Mouse (Mus musculus): ENCODE measurements around the gene Ppp4r2. TPM values are rescaled to one million over a fixed set of nuclear protein-coding genes. Genes with fewer than 3 reads are reported as not detected.

Ppp4r2 gene
- 60.8 and 101 TPM in 2 replicates for total RNA-seq (2017)

DNA sequence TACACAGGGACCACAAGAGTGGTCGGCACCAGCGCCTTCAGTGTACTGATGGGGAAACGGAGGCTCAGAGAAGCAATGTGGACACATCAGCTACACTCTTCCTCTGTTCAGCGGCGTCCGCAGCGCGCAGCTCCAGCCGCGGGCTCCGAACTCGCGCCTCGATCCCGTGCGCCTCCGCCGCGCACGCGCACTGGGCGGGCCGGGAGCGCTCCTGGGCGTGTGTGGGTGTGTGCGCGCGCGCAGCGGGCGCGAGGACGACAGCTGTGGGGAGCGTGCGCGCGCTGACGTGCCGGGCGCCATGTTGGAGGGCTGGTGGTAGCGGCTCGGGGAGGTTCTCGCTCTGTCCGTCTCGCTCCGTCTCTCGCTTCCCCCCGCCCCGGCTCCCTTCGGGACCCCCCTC is at the start of gene Ppp4r2:
TSS of gene Ppp4r2 (plus strand) at position 268 of the 400 bp plus-strand sequence.
- ATAC-seq (replicated peaks in 1 of 2; ENCODE audit: insufficient read depth in 1 of 2, low FRiP score in 2 of 2, low TSS enrichment in 1 of 2, low read depth in 1 of 2, poor library complexity in 2 of 2, severe bottlenecking in 2 of 2), result peak; percentile 73 to 88

DNA sequence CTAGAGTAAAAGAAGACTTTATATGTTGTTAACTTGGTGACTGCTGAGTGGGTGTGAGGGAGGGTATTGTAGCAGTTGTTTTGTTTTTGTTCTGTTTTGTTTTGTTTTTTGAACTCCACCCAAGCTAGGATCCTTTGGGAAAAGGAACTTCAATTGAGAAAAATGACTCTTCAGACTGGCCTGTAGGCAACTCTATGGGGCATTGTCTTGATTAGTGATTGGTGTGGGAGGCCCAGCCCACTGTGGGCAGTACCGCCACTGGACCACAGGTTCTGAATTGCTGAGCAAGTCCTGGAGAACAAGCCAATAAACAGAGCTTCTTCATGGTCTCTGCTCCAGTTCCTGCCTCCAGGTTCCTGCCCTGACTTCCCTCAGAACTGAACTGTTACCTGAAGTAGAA is 45.7 kb upstream of the Ppp4r2 start:
- no peak for ATAC-seq (replicated peaks in 1 of 2; ENCODE audit: insufficient read depth in 1 of 2, low FRiP score in 2 of 2, low TSS enrichment in 1 of 2, low read depth in 1 of 2, poor library complexity in 2 of 2, severe bottlenecking in 2 of 2)

DNA sequence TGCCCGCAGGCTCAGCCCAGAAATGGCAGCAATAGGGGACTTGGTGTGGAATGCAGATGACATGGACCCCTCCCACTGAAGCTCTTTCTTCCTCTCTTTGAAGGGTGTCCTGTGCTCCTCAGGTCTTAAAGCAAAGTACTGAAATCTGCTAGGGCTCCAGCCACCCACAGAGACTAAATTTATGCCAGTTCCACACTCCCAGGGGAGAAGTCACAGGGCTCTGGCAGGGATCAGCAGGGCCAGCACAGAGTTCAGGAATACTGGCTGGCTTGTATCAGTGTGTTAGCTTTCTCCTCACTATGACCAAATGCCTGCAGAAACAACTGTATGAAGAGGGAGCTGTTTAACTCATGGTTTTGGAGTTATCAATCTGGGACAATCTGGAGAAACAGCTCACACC is 44.3 kb upstream of the Ppp4r2 start:
- ATAC-seq (replicated peaks in 1 of 2; ENCODE audit: insufficient read depth in 1 of 2, low FRiP score in 2 of 2, low TSS enrichment in 1 of 2, low read depth in 1 of 2, poor library complexity in 2 of 2, severe bottlenecking in 2 of 2), result no peak

DNA sequence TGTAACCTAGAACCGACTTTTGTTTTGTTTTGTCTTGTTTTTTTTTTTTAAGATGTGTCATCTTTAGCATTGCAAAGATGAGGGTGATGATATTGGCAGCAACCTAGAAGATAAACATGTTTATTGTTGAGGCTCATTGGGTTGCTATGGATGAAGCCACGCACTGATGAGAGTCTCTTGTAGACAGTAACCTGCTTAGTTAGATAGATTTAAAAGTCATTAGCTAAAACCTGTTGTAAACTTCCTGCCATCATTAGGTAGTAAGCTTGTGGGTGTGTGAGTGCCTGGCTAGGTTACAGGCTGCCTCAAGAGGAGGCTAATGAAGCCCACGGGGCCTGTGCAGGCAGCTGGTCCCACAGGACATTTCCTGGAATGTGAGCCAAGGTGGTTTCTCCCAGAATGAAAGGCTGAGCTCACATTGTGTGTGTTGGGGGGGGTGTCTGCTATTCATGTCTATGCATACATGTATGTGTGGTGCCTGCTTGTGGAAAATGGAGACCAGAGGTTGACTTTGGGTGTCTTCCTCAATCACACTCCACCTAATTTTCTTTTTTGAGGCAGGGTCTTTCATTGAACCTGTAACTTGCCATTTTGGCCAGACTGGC is 41.3 kb upstream of the Ppp4r2 start:
- ATAC-seq (replicated peaks in 1 of 2; ENCODE audit: insufficient read depth in 1 of 2, low FRiP score in 2 of 2, low TSS enrichment in 1 of 2, low read depth in 1 of 2, poor library complexity in 2 of 2, severe bottlenecking in 2 of 2), result no peak

DNA sequence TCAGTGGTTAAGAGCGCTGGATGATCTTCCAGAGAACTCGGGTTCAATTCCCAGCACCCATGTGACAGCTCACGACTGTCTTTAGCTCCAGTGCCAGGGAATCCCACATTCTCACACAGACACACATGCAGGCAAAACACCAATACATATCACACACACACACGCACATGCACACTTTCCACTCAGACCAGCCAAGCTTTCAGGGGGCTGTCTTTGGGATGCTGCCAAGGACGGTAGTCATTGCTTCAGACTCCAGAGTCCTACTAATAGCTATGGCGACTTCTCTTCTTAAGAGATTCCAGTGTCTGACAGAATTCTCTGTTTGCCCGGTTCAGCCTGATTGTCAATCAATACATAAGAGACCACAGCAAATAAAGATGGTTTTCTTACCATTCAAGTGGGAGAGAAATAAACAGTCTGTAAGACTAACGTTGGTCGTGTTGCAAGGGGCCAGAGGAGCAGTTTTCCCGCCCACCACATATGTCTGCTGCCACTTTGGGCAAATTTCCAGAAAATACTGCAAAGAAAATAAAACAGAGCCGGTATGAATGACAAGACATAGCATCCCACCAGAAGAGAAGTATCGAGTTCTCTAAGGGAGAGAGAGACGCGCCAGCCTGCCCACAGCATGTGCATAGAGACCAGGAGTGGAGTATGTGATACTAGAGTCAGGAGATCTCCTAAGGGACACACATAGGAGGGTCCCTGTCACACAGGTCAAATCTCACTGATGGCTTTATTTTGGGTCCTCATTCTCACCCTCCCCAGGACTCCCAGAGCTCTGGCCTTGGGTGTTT is 40.3 kb upstream of the Ppp4r2 start:
- no peak for ATAC-seq (replicated peaks in 1 of 2; ENCODE audit: insufficient read depth in 1 of 2, low FRiP score in 2 of 2, low TSS enrichment in 1 of 2, low read depth in 1 of 2, poor library complexity in 2 of 2, severe bottlenecking in 2 of 2)

DNA sequence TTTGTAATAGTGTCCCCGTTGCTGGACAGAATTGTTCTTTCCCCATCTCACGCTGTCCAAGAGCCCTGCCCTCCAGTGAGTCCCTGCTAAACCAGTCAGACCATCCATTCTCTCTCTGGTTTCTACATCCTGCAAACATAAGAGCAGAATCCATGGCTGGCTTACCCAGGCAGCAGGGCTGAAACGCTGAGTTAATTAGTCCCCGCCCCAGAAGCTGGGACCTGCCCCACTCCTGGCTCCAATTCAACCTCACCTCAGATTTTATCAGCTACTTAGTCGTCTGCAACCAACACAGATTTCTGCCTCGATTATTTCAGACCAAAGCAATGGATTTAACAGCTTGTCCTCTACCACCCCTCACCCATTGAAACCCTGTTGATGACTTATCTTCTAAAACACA is 37.6 kb upstream of the Ppp4r2 start:
- ATAC-seq (replicated peaks in 1 of 2; ENCODE audit: insufficient read depth in 1 of 2, low FRiP score in 2 of 2, low TSS enrichment in 1 of 2, low read depth in 1 of 2, poor library complexity in 2 of 2, severe bottlenecking in 2 of 2), result peak in 1 of 2 experiments; percentile 56; a peak in 1 of 4 replicates

DNA sequence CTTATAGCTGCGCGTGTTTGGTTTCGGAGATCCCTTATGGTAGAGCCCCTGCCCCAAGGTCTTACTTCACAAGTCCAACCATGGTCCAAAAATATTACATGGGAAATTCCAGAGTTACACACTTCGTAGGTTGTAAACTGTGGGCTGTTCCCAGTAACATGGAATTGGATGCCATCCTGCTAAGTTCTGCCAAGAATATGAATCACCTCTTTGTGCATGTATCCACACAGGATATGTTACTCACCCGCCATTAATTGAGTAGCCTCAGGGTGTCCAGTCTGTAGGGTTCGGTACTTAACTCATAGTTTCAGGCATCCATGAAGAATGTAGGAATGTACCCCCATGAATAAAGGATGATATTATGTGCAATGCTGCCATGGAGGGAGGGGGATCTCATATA is 34.1 kb upstream of the Ppp4r2 start:
- no peak for ATAC-seq (replicated peaks in 1 of 2; ENCODE audit: insufficient read depth in 1 of 2, low FRiP score in 2 of 2, low TSS enrichment in 1 of 2, low read depth in 1 of 2, poor library complexity in 2 of 2, severe bottlenecking in 2 of 2)

DNA sequence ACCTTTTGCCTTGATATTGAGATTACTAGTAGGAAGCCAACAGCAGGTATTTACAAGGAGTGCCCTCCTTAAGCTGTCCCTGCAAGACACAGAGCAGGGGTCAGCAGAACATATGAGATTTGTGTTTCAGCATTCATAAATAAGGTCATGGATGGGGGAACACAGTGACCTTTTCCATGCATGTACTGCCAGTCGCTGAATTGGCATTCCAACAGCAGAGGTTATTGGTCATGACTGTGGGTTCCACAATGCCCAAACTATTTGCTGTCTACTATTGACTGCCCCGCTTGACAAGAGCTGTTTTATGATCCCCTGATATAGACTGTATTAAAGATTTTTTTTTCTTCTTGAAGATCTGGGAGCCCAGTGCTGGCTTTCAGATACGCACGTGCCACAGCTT is 33.7 kb upstream of the Ppp4r2 start:
- ATAC-seq (replicated peaks in 1 of 2; ENCODE audit: insufficient read depth in 1 of 2, low FRiP score in 2 of 2, low TSS enrichment in 1 of 2, low read depth in 1 of 2, poor library complexity in 2 of 2, severe bottlenecking in 2 of 2), result no peak

DNA sequence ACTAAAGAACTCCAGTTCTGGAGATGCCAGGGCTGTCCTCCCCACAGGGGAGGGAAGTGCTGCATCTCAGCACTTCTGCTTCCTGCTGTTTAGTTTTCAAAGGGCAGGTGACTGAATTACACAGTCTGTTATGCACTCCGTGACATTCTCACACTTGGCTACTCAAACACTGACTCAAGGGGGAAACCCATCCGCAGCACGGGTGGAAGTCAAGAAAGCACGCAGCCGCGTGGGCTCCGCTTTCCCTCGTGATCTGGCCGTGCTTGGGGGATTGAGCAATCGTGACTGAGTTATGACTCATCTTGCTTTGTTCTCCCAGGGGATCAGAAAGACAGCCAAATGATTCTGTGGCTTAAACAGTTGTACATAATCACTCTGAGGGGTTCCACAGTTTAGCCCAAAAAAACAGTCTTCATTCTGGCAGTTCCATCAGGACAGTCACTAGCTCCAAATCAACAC is 32.9 kb upstream of the Ppp4r2 start:
- peak in 1 of 2 experiments; percentile 17; a peak in 1 of 4 replicates for ATAC-seq (replicated peaks in 1 of 2; ENCODE audit: insufficient read depth in 1 of 2, low FRiP score in 2 of 2, low TSS enrichment in 1 of 2, low read depth in 1 of 2, poor library complexity in 2 of 2, severe bottlenecking in 2 of 2)

DNA sequence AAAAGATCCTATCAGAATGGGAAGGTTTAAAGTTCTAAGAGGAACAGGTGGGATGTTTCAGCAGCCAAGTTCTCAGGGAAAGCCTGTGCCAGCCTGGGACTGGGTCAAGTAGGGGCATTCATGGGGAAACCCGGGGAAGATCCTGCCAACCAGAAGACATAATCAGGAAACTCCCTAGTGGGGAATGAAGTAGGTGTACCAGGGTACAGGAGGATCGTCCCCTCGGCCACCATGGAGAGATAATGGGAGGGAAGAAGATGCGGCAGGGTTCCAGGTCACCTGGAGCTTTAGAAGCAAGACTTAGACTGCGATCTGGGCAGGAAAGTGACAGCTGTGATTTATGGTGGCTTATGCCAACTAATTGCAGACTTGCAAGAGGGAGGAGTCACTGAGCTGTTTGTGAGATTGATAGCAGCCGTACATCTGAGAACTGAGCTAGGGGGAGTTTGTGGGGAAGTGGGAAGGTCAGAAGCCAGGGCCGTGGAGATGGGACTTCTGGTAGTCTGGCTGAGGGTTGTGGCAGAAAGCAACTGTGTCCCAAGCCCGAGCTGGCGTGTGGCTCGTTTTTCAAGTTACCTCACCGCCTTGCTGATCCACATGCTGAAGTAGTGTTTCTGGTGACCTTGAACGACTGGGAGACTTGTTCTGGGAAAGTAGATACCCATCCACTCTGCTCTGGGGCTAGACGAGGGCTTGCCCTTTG is 30.9 kb upstream of the Ppp4r2 start:
- ATAC-seq (replicated peaks in 1 of 2; ENCODE audit: insufficient read depth in 1 of 2, low FRiP score in 2 of 2, low TSS enrichment in 1 of 2, low read depth in 1 of 2, poor library complexity in 2 of 2, severe bottlenecking in 2 of 2), result no peak

DNA sequence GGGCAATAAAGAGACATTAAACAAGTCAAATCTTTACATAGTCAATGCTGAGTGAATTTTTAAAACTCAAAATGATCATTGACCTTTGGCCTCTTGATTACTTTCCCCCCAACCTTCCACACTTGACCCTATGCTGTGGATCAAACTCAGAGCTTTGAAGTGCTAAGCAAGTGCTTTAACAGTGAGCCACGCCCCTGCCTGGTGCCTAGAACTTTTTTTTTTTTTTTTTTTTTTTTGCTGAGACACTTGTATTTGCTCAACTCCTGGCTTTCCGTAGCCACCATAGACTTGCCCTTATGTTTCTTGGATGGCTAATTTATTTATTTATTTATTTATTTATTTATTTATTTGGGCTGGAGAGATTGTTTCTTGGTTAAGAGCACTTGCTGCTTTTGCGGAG is 30.2 kb upstream of the Ppp4r2 start:
- ATAC-seq (replicated peaks in 1 of 2; ENCODE audit: insufficient read depth in 1 of 2, low FRiP score in 2 of 2, low TSS enrichment in 1 of 2, low read depth in 1 of 2, poor library complexity in 2 of 2, severe bottlenecking in 2 of 2), result no peak

DNA sequence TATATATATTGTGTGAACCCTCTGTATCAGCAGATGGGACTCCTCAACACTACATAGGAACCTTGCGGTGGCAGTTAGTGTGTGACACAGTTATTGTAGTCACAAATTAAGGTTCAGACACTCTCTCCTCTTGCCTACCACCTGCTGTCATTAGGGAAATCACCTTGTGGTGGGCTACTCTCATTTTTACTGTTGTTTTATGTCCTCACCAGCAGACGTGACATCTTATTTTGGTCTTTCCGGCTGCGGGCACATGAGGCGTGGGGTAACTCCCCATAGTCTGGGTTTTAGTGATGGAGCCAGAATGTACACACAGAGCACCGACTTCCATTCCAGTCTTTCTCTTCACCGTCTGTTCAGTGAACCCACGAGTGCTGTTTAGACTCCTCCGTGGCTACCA is 26.2 kb upstream of the Ppp4r2 start:
- no peak for ATAC-seq (replicated peaks in 1 of 2; ENCODE audit: insufficient read depth in 1 of 2, low FRiP score in 2 of 2, low TSS enrichment in 1 of 2, low read depth in 1 of 2, poor library complexity in 2 of 2, severe bottlenecking in 2 of 2)

DNA sequence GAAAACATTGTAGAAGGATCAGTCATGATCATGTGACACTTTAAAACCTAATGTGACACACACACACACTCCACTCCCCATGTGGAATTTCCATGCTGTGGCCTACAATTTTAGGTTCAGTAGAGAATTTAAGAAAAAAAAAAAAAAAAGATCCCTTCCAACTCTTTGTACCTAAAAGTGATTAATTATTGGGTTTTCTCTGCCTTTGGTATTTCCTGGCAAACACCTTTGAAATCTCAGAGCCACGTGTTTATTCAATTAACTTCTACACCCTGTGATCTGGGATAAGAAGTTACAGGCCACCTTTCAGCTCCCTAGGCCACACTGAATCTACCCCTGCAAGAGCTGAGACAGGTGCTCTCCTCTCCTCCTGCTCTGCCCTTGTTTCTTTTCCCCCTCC is 25.7 kb upstream of the Ppp4r2 start:
- ATAC-seq (replicated peaks in 1 of 2; ENCODE audit: insufficient read depth in 1 of 2, low FRiP score in 2 of 2, low TSS enrichment in 1 of 2, low read depth in 1 of 2, poor library complexity in 2 of 2, severe bottlenecking in 2 of 2), result no peak

DNA sequence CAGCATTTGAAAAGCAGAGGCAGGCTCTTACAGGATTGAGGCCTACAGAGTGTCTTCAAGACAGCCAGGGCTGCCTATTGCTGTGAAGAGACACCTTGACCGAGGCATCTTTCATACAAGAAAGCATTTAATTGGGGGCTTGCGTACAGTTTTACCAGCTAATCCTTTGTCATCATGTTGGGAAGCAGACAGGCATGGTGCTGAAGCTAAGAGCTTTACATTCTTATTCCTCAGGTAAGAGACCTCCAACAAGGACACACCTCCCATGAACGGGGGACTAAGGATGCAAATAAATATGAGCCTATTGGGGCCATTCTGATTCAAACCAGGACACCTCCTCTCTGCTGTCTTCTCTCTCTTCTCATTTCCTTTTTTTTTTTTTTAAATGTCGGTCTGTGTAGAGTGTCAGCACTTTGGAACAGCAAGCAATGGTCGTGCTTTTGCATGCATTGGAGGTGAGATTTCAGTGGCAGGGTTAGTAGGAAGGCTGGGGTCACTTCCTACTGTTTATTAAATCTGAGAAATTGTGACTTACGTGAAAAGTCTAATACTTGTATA is 25.1 kb upstream of the Ppp4r2 start:
- no peak for ATAC-seq (replicated peaks in 1 of 2; ENCODE audit: insufficient read depth in 1 of 2, low FRiP score in 2 of 2, low TSS enrichment in 1 of 2, low read depth in 1 of 2, poor library complexity in 2 of 2, severe bottlenecking in 2 of 2)

DNA sequence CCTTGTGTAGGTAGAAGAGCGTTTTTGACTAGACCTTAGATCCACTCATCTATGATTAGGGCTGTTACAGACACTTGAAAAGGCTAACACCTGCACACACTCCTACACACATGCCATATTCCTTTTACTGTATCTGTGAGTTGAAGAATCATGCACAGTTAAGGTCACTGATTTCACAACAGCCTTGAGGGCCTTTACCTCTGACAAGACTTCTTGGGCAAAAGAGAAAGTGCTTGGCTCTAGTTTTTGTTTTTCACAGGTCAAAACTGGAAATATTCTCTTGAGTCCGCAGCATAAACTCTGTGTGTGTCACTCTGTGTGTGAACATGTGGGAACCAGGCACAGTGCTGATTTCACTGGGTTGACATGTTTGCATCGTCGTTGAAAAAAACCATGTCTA is 23.3 kb upstream of the Ppp4r2 start:
- no peak for ATAC-seq (replicated peaks in 1 of 2; ENCODE audit: insufficient read depth in 1 of 2, low FRiP score in 2 of 2, low TSS enrichment in 1 of 2, low read depth in 1 of 2, poor library complexity in 2 of 2, severe bottlenecking in 2 of 2)

DNA sequence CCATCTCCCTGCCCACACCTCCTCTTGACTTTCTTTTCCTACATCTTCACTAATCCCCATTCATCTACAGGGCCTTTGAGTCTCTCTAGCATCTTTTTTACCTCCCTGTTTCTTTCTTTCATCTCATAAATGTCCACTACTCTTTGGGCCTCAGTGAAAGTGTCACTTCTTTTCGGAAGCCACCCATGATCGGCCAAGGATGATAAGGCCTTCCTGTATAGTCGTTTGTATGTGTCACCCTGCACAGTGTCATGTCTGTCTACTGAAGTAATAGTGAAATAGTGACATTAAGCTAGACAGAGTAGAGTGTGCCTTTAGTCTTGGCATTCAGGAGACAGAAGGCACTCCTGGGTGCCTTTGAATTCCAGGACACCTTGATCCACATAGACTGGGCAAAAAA is 21.7 kb upstream of the Ppp4r2 start:
- ATAC-seq (replicated peaks in 1 of 2; ENCODE audit: insufficient read depth in 1 of 2, low FRiP score in 2 of 2, low TSS enrichment in 1 of 2, low read depth in 1 of 2, poor library complexity in 2 of 2, severe bottlenecking in 2 of 2), result no peak

DNA sequence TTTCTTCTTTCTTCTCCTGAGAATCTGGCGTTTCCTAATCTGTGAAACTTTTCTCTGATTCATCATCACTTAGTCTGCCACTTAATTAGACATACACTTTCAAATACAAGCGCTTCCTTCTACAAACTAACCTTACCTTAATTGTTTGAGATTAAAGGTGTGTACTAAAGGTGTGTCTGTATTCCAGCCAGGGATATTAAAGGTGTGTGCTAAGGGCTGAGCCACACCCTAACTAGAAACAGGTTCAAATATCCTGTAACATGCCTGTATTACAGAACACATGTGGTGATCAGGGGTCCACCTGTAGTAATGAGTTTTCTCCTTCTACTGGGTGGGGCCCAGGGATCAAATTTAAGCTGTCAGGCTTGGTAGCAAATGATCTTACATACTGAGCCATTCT is 12.1 kb upstream of the Ppp4r2 start:
- no peak for ATAC-seq (replicated peaks in 1 of 2; ENCODE audit: insufficient read depth in 1 of 2, low FRiP score in 2 of 2, low TSS enrichment in 1 of 2, low read depth in 1 of 2, poor library complexity in 2 of 2, severe bottlenecking in 2 of 2)

DNA sequence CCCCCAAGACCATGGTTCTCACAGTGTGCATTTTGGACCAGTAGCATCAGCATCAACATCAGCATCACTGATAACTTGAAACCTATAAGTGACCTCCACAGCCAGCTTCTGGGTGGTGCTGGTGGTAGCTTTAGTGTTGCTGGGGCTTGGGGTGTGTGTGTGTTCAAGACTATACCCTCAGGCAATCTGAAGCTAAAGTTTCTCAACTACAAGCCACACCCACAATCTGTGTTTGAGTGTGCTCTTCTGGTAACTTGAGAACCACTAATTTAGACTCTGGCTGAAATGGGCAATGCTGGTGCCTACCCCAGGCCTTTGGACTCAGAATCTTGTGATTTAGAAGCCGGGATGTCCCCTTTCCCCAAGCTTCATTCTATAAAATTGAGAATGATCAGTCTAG is 10.1 kb upstream of the Ppp4r2 start:
- ATAC-seq (replicated peaks in 1 of 2; ENCODE audit: insufficient read depth in 1 of 2, low FRiP score in 2 of 2, low TSS enrichment in 1 of 2, low read depth in 1 of 2, poor library complexity in 2 of 2, severe bottlenecking in 2 of 2), result no peak
